Mouse (Mus musculus) mouse embryonic stem cell (cell line): ENCODE measurements around the gene Rilp.

ENCODE experiments used
- in situ Hi-C, 2 experiments: fragments of 300-500 bp; cut with MboI; formaldehyde crosslinking; loops; 1 replicate in 1 of 2; 3 replicates in 1 of 2; pipeline ENCODE4 v1.14.3; 2019 to 2020; ENCODE audit warnings: low sequenced_read_pairs in 2 of 2, low pct_unique_long_range_greater_than_20kb in 1 of 2, mixed read lengths in 1 of 2; ENCODE audit not compliant: unreplicated experiment in 1 of 2

Rilp gene

GRCm38 (mm10) chr11:75530325-75530724, 20.4 kb downstream of the Rilp start:
- in situ Hi-C loops: loop anchor here in 1 of 2 experiments (5.0 kb wide), 1 partner anchor 42 kb away; no protein-coding TSS in a partner anchor

GRCm38 (mm10) chr11:75530845-75531373, 21.0 kb downstream of the Rilp start:
- in situ Hi-C loops: loop anchor here in 1 of 2 experiments (5.0 kb wide), 1 partner anchor 41 kb away; no protein-coding TSS in a partner anchor

- in situ Hi-C loops: loop anchor here in 1 of 2 experiments (5.0 kb wide), 1 partner anchor 41 kb away; no protein-coding TSS in a partner anchor
Observed at GRCm38 (mm10) chr11:75531469-75532242, 21.8 kb downstream of the Rilp start, which contains the start of gene Slc43a2. Slc43a2 (plus strand) TSS chr11:75531694.

GRCm38 (mm10) chr11:75532340-75533277, 22.7 kb downstream of the Rilp start:
- in situ Hi-C loops: loop anchor here in 1 of 2 experiments (5.0 kb wide), 1 partner anchor 40 kb away; no protein-coding TSS in a partner anchor

- in situ Hi-C loops: loop anchor here in 1 of 2 experiments (5.0 kb wide), 1 partner anchor 39 kb away; no protein-coding TSS in a partner anchor
Observed at GRCm38 (mm10) chr11:75533314-75534015, 23.6 kb downstream of the Rilp start.

GRCm38 (mm10) chr11:75534286-75535033, 24.6 kb downstream of the Rilp start:
- in situ Hi-C loops: loop anchor here in 1 of 2 experiments (5.0 kb wide), 1 partner anchor 38 kb away; no protein-coding TSS in a partner anchor

GRCm38 (mm10) chr11:75535106-75535795, 25.4 kb downstream of the Rilp start:
- in situ Hi-C loops: no loop called here

GRCm38 (mm10) chr11:75536255-75537024, 26.5 kb downstream of the Rilp start:
- in situ Hi-C loops: no loop called here

- in situ Hi-C loops: no loop called here
Observed at GRCm38 (mm10) chr11:75537025-75537414, 27.1 kb downstream of the Rilp start.

GRCm38 (mm10) chr11:75537491-75538183, 27.7 kb downstream of the Rilp start:
- in situ Hi-C loops: no loop called here

- in situ Hi-C loops: no loop called here
Observed at GRCm38 (mm10) chr11:75538184-75538969, 28.5 kb downstream of the Rilp start.

GRCm38 (mm10) chr11:75538970-75539299, 29.0 kb downstream of the Rilp start:
- in situ Hi-C loops: no loop called here

- in situ Hi-C loops: no loop called here
Observed at GRCm38 (mm10) chr11:75540209-75540608, 30.3 kb downstream of the Rilp start.

GRCm38 (mm10) chr11:75540710-75541581, 31.1 kb downstream of the Rilp start:
- in situ Hi-C loops: no loop called here
